Mouse (Mus musculus): ENCODE data around the gene Tmem274.

- no peak for TF ChIP-seq POLR2A (IDR thresholded peaks at IDR 0.05; ENCODE audit: insufficient read depth, low read length)
- no peak for TF ChIP-seq CTCF (IDR thresholded peaks at IDR 0.05; ENCODE audit: low read depth, low read length)
- no peak for TF ChIP-seq EP300 (IDR thresholded peaks at IDR 0.05; ENCODE audit: insufficient read depth, low read depth, low read length)
Observed at GRCm38 (mm10) chr4:149458526-149458925, 18.7 kb upstream of the Tmem274 start.
